Mouse (Mus musculus) liver, embryonic 11.5 days (tissue): ENCODE data around the gene Amacr. TPM values are rescaled to one million over a fixed set of nuclear protein-coding genes. Genes with fewer than 3 reads are reported as not detected.

ENCODE experiments used
- ATAC-seq: fragments of 200-750 bp; cut with Nextera tagmentation; replicated peaks from 2 replicates; pipeline ENCODE4 v1.8.0; 2017; ENCODE audit warnings: moderate number of reproducible peaks, mild to moderate bottlenecking, moderate TSS enrichment, moderate library complexity; ENCODE audit not compliant: low FRiP score
- DNase-seq: peaks from one replicate; pipeline ENCODE4 v3.0.0-alpha.2; 2017; ENCODE audit warnings: low spot score
- H3K27ac ChIP-seq: fragments of 300-500 bp; sonication (generic); 2 replicates; pipeline ENCODE4 v1.5.1; 2014; ENCODE audit warnings: mild to moderate bottlenecking, low read depth, low read length, control low read depth
- H3K27me3 ChIP-seq: fragments of 300-500 bp; sonication (generic); replicated peaks from 2 replicates; pipeline ENCODE4 v1.6.1; 2014; ENCODE audit warnings: low read length, mixed read lengths; ENCODE audit not compliant: control insufficient read depth, insufficient read depth
- H3K36me3 ChIP-seq: fragments of 300-500 bp; sonication (generic); 2 replicates; pipeline ENCODE4 v1.6.1; 2014; ENCODE audit warnings: mild to moderate bottlenecking, low read length, moderate library complexity, mixed read lengths; ENCODE audit not compliant: control insufficient read depth, insufficient read depth
- H3K4me1 ChIP-seq: fragments of 300-500 bp; sonication (generic); replicated peaks from 2 replicates; pipeline ENCODE4 v1.6.1; 2014; ENCODE audit warnings: low read length, mixed read lengths; ENCODE audit not compliant: control insufficient read depth, insufficient read depth
- H3K4me2 ChIP-seq: fragments of 300-500 bp; sonication (generic); 2 replicates; pipeline ENCODE4 v1.6.1; 2014; ENCODE audit warnings: mild to moderate bottlenecking, control low read depth, moderate library complexity
- H3K4me3 ChIP-seq: fragments of 300-500 bp; sonication (generic); 2 replicates; pipeline ENCODE4 v1.5.1; 2014; ENCODE audit warnings: low read depth, low read length, control low read depth
- H3K9ac ChIP-seq: fragments of 300-500 bp; sonication (generic); 2 replicates; pipeline ENCODE4 v1.6.1; 2014; ENCODE audit warnings: low read depth, low read length, control low read depth
- H3K9me3 ChIP-seq: fragments of 300-500 bp; sonication (generic); 2 replicates; pipeline ENCODE4 v1.6.1; 2016; ENCODE audit warnings: low read length, inconsistent platforms, mixed read lengths; ENCODE audit not compliant: control insufficient read depth
- WGBS: fragments of 180-500 bp; shearing (Covaris S2); extraction: QIAGEN DNeasy Blood & Tissue Kit; methylation state at CpG from one replicate; pipeline ENCODE4 v1.1.7; 2014; 5-methylcytosine and 5-hydroxymethylcytosine counted together
- polyA plus RNA-seq: library from polyadenylated mRNA; unstranded; fragments of >200 nt; fragmentation: Nextera tagmentation; extraction: Ambion mirVana; gene quantifications from 2 replicates; pipeline ENCODE4 v1.2.1, GENCODE M21; 2014

Amacr gene
- 15.9 and 17.9 TPM in 2 replicates for polyA plus RNA-seq

DNA sequence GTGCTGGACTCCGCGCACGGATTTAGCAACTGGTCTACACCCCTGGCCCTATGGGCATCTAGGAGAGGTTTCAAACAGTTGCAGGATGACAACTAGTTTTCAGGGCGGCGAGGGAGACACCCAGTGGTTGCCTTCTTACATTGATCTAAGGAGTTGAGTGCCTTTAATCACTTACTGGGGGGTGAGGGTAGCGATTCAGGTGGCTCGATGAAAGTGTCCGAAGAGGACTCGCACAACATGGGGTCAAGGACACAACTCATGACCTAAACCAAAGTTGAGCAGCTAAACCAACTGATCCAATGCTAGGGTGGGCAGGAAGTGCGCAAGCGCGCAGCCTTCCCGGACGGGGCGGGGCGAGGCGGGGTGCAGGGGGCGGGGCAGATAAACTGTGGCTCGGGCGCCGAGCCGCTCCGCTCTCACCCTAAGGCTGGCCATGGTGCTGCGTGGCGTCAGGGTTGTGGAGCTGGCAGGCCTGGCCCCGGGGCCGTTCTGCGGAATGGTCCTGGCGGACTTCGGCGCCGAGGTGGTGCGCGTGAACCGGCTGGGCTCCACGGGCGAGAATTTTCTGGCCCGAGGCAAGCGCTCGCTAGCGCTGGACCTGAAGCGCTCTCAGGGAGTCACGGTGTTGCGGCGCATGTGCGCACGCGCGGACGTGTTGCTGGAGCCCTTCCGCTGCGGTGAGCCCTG is at the start of gene Amacr:
TSS of gene Amacr (plus strand) at position 380 of the 687 bp plus-strand sequence.
- WGBS: under 1% methylated on average over 52 of the region's 52 CpGs
- peak; percentile 99 for ATAC-seq
- peak within 1 kb of the TSS; percentile 77 for H3K27ac ChIP-seq

GRCm38 (mm10) chr15:10933930-10934329 is 47.6 kb upstream of the Amacr start:
- WGBS: 35% methylated on average over 1 of the region's 1 CpGs
- Histone ChIP-seq H3K9me3 (no peaks in the 10 kb centered on the region), H3K4me1 (no peaks in the 10 kb centered on the region), H3K9ac (no peak overlapping the region), H3K27ac (no peak overlapping the region), H3K4me3 (no peak overlapping the region), H3K27me3 (no peaks in the 10 kb centered on the region), H3K4me2 (no peak overlapping the region), H3K36me3 (no peaks in the 10 kb centered on the region)
- no peak for ATAC-seq
- DNase-seq: no peak

More for the DNA sequence above, at the start of gene Amacr:
- Histone ChIP-seq H3K9ac (peak within 1 kb of the TSS; percentile 80), H3K4me1 (no peaks in the 10 kb centered on the region), H3K4me2 (peak within 1 kb of the TSS; percentile 70), H3K36me3 (no peaks in the 10 kb centered on the region), H3K4me3 (peak within 1 kb of the TSS; percentile 71), H3K9me3 (no peaks in the 10 kb centered on the region), H3K27me3 (no peaks in the 10 kb centered on the region)
- DNase-seq: peak; percentile 90

GRCm38 (mm10) chr15:10940148-10941108 is 41.1 kb upstream of the Amacr start:
- H3K4me1 ChIP-seq: no peaks in the 10 kb centered on the region
- no peak overlapping the region for H3K27ac ChIP-seq
- WGBS: 81% methylated on average over 15 of the region's 15 CpGs
- H3K9ac ChIP-seq: no peak overlapping the region
- H3K9me3 ChIP-seq: no peaks in the 10 kb centered on the region
- DNase-seq (no peak), ATAC-seq (no peak)
- no peak overlapping the region for H3K4me3 ChIP-seq
- no peaks in the 10 kb centered on the region for H3K36me3 ChIP-seq
- no peaks in the 10 kb centered on the region for H3K27me3 ChIP-seq
- H3K4me2 ChIP-seq: no peak overlapping the region

DNA sequence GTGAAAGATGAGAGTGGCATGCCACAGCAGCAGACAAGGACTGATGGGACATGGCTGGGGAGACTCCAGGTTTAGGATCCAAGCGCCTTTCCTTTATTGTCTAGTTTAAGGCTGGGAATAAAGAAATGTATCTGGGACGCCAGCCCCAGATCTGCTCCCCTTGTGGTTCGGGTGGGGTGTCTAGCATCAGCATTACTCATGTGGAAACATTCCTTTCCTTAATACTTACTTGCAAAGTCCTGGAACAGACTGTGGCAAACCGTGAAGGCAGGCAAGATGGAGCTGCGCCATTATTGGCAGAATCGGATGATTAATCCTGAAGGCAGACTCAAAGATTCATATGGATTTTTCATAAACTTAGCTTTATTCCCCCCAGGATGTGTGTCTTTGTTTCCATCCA is 39.7 kb upstream of the Amacr start:
- DNase-seq (no peak), ATAC-seq (no peak)
- no peak overlapping the region for H3K27ac ChIP-seq
- no peaks in the 10 kb centered on the region for H3K9me3 ChIP-seq
- no peak overlapping the region for H3K9ac ChIP-seq
- 77% methylated on average over 6 of the region's 6 CpGs for WGBS
- no peaks in the 10 kb centered on the region for H3K36me3 ChIP-seq
- H3K4me3 ChIP-seq: no peak overlapping the region
- H3K4me1 ChIP-seq: no peaks in the 10 kb centered on the region
- H3K4me2 ChIP-seq: no peak overlapping the region
- no peaks in the 10 kb centered on the region for H3K27me3 ChIP-seq

DNA sequence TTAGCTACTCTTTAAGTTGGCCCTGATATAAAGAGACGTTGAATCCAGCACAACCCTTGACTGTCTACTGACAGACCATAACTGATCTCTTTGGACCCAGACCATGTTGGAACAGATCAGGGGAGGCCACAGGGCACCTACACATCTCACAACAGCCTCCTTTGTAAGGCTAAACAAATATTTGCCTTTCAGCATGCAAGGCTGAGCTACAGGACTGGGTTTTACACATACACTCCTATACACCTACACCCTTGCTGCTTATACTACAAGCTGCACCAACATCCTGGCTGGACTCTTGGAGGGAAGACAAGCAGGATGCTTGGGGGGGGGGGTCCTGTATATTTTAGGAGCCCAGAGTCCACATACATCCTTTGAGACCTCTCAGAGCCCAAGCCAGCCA is 33.7 kb upstream of the Amacr start:
- DNase-seq (no peak), ATAC-seq (no peak)
- no peak overlapping the region for H3K27ac ChIP-seq
- no peak overlapping the region for H3K9ac ChIP-seq
- no peaks in the 10 kb centered on the region for H3K36me3 ChIP-seq
- no peaks in the 10 kb centered on the region for H3K9me3 ChIP-seq
- no peak overlapping the region for H3K4me3 ChIP-seq
- WGBS: 71% methylated on average over 1 of the region's 1 CpGs
- H3K4me1 ChIP-seq: no peaks in the 10 kb centered on the region
- no peak overlapping the region for H3K4me2 ChIP-seq
- H3K27me3 ChIP-seq: no peaks in the 10 kb centered on the region

DNA sequence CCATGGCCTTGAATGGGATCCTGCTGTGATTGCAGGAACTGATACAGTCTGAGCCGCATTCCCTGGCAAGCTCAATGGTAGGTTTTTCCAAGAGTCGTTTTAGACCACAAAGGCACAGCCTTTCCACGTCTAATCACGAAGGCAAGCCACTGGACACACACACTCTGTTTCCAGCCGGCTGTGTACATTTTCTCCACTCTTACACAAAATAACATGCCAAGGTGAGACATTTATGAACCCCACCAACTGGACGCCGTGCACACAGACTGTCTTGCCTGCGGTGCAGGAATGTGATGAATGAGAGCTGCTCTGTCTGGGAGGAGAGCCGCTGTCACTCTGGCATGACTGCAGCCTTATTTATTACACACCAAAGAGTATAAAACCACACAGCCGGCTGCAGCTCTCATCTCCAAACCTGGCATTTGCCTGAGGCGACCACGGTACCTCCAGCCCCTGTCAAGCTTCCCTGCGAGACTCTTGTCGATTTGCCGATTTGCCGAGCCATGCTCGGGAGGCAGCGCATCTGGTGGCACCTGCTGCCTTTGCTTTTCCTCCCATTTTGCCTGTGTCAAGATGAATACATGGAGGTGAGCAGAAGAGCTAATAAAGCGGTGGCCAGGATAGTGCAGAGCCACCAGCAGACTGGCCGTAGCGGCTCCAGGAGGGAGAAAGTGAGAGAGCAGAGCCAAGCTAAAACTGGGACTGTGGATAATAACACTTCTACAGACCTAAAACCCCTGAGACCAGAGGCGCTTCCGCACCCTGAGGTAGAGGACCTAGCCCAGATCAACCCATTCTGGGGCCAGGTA is 29.4 kb upstream of the Amacr start, which contains the start of gene C1qtnf3:
TSS of gene C1qtnf3 (plus strand) at position 382 of the 809 bp plus-strand sequence.
- Histone ChIP-seq H3K9me3 (no peaks in the 10 kb centered on the region), H3K4me3 (no peak within 1 kb of the TSS), H3K4me1 (no peaks in the 10 kb centered on the region), H3K27me3 (no peaks in the 10 kb centered on the region), H3K36me3 (no peaks in the 10 kb centered on the region), H3K27ac (no peak within 1 kb of the TSS), H3K9ac (no peak within 1 kb of the TSS), H3K4me2 (no peak within 1 kb of the TSS)
- WGBS: 78% methylated on average over 23 of the region's 23 CpGs
- no peak for ATAC-seq
- DNase-seq: no peak

DNA sequence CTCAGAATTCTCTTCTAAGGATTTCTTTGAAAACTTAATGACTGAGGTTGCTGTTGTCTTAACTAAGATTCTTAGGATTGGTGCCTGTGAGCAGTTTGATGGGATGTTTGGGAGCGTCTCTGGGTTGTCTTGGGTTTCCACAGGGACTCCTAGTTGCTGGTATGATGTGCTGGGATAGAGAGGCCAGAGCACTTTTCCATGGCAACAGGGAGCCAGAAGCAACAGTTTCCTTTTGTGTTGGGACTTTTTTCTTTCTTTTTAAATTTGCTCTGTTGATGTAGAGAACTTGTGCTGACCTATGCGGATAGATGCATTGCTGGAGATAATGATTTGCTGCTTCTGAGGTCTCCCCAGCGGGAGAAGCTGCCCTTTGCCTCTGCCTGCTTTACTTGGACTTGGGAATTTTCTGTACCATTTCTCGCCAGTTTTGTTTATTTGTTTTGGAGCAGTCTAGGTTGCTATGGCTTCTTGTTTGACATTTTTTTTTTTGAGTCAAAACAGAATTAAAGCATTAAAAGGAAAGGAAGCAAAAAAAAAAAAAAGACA is 28.7 kb upstream of the Amacr start:
- Histone ChIP-seq H3K9ac (no peak overlapping the region), H3K4me1 (no peaks in the 10 kb centered on the region), H3K27ac (no peak overlapping the region), H3K4me2 (no peak overlapping the region), H3K27me3 (no peaks in the 10 kb centered on the region), H3K9me3 (no peaks in the 10 kb centered on the region), H3K36me3 (no peaks in the 10 kb centered on the region), H3K4me3 (no peak overlapping the region)
- no peak for ATAC-seq
- no peak for DNase-seq
- WGBS: 63% methylated on average over 4 of the region's 4 CpGs

DNA sequence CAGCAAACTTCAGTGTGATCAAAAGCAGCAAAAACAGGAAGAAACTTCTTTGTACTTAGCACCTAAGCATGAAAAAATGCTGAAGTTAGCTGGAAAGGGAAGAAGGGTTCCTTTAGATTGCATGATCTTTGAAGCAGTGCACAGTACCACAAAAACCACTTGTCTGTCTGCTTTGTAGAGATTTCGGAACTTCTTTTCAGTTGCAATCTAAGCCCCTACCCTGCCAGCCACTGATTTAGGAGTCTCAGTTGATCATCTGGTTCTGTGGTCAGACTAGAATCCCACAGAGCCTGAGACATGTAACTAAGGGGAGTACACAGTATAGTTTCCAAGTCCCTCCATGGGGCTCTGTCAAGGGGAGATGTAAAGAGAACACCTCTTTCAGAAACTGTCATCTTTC is 28.1 kb upstream of the Amacr start:
- no peak overlapping the region for H3K9ac ChIP-seq
- WGBS: 41% methylated on average over 1 of the region's 1 CpGs
- no peak overlapping the region for H3K27ac ChIP-seq
- H3K4me3 ChIP-seq: no peak overlapping the region
- no peak overlapping the region for H3K4me2 ChIP-seq
- no peak for ATAC-seq
- H3K36me3 ChIP-seq: no peaks in the 10 kb centered on the region
- no peaks in the 10 kb centered on the region for H3K4me1 ChIP-seq
- no peak for DNase-seq
- no peaks in the 10 kb centered on the region for H3K9me3 ChIP-seq
- H3K27me3 ChIP-seq: no peaks in the 10 kb centered on the region
